Mouse (Mus musculus) heart, adult 2 months (tissue): Measurements from ENCODE around the gene Ror2. TPM values are rescaled to one million over a fixed set of nuclear protein-coding genes. Genes with fewer than 3 reads are reported as not detected.
A peak's percentile ranks its signal among the peaks of the same experiment; 100 is the strongest.
"Not testable (repeated sequence)": the region's sequence is repeated elsewhere in the genome, so short reads cannot be mapped to it uniquely, and the experiment has no call there.

Source experiments
- DNase-seq, 2 experiments: peaks; one replicate each; pipeline ENCODE4 v3.0.0; 2021
- H3K27ac ChIP-seq: fragments of 200-600 bp; 2 replicates; pipeline ENCODE4 v1.8.1; 2022
- H3K27me3 ChIP-seq: fragments of 200-500 bp; 2 replicates; pipeline ENCODE4 v1.6.1; 2012; ENCODE audit warnings: mild to moderate bottlenecking, low read length, inconsistent platforms, mixed read lengths; ENCODE audit not compliant: control insufficient read depth, insufficient read depth
- H3K36me3 ChIP-seq: fragments of 200-500 bp; 2 replicates; pipeline ENCODE4 v1.6.1; 2012; ENCODE audit warnings: low read length, inconsistent platforms; ENCODE audit not compliant: control insufficient read depth, insufficient read depth
- H3K4me1 ChIP-seq: fragments of 200-500 bp; 2 replicates; pipeline ENCODE4 v1.6.1; 2011; ENCODE audit warnings: low read length; ENCODE audit not compliant: control insufficient read depth, insufficient read depth
- H3K4me3 ChIP-seq: fragments of 200-600 bp; 2 replicates; pipeline ENCODE4 v1.8.1; 2022
- H3K79me2 ChIP-seq: fragments of 200-500 bp; replicated peaks from 2 replicates; pipeline ENCODE4 v1.6.1; 2012; ENCODE audit warnings: mild to moderate bottlenecking, inconsistent platforms, low read length, moderate library complexity, mixed read lengths; ENCODE audit not compliant: control insufficient read depth, insufficient read depth
- H3K9ac ChIP-seq: fragments of 200-500 bp; 2 replicates; pipeline ENCODE4 v1.6.1; 2012; ENCODE audit warnings: low read depth, mild to moderate bottlenecking, control low read depth, inconsistent platforms, low read length, mixed read lengths
- CTCF ChIP-seq: fragments of 200-600 bp; IDR thresholded peaks from 2 replicates; pipeline ENCODE4 v1.8.1; 2022; ENCODE audit warnings: antibody characterized with exemption, mild to moderate bottlenecking, moderate library complexity
- EP300 ChIP-seq: fragments of 200-500 bp; IDR thresholded peaks from 2 replicates; pipeline ENCODE4 v1.6.1; 2011; ENCODE audit warnings: low read depth, low read length, control low read depth; ENCODE audit not compliant: insufficient read depth
- POLR2A ChIP-seq: fragments of 200-500 bp; IDR thresholded peaks from 2 replicates; pipeline ENCODE4 v1.6.1; 2011; ENCODE audit warnings: mild to moderate bottlenecking, low read depth, low read length, control low read depth; ENCODE audit not compliant: insufficient read depth
- WGBS: fragments of 180-500 bp; shearing (Covaris S2); methylation state at CpG from one replicate; pipeline ENCODE4 v1.1.7; 2018; 5-methylcytosine and 5-hydroxymethylcytosine counted together
- intact Hi-C: fragments of 180-260 bp; cut with DNase I; formaldehyde crosslinking; loops from one replicate; pipeline ENCODE4 v1.15.1; 2025
- polyA plus RNA-seq: library from polyadenylated mRNA; depleted of rRNA; stranded (reverse); fragments of >200 nt; gene quantifications from 2 replicates; pipeline ENCODE4 v1.2.3, GENCODE M21; 2012
- total RNA-seq, 2 experiments: library from RNA; stranded (reverse); gene quantifications; 2 replicates each; pipeline ENCODE4 v1.2.3; 2021

The Ror2 gene
- total and polyA plus RNA-seq, 3 experiments, result 1.1 to 1.9 (median 1.5) TPM

DNA sequence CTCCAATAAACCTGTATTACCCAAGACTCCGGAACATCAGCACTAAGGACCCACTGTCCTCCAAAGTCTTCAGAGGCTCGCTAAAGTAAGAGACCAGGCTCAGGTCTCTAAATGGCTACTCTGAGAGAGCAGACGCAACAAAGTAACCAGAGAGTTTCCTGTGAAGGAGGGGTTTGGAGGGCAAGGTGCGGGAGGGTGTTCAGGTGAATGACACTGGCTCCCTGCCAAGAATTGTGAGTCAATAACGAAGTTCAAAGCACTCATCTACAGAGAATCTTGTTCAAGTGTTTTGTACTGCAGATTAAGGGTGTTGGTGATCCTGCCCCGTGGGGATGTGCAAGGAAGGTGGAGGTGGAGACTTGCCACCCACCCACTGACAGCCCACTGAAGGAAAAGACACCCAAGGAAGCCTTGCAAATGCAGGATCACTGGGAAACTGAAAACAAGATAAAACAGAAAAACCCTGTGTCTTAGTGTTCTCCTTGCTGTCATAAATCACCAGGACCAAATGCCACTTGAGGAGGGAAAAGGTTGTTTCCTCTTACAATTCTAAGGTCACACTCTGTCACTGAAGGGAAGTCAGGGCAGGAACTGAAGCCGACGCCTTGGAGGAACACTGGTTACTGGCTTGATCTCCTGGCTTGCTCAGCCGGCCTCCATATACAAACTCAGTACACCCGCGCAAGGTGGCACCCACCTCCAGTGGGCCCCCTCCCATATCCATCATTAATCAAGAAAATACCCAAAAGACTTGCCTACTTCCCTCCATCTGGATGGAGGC is 30.8 kb upstream of the Ror2 start:
- 53% methylated on average over 11 of the region's 11 CpGs for WGBS
- H3K27me3 ChIP-seq, result no peaks in the 10 kb centered on the region
- no peak overlapping the region for H3K9ac ChIP-seq
- H3K4me1 ChIP-seq, result no peaks in the 10 kb centered on the region
- H3K36me3 ChIP-seq, result no peaks in the 10 kb centered on the region
- intact Hi-C loops, result no loop called here
- no peak overlapping the region for H3K27ac ChIP-seq
- no peaks in the 10 kb centered on the region for H3K79me2 ChIP-seq
- DNase-seq, result no peak
- H3K4me3 ChIP-seq, result no peak overlapping the region
- no peak for TF ChIP-seq CTCF
- TF ChIP-seq POLR2A, result no peak
- no peak for TF ChIP-seq EP300

DNA sequence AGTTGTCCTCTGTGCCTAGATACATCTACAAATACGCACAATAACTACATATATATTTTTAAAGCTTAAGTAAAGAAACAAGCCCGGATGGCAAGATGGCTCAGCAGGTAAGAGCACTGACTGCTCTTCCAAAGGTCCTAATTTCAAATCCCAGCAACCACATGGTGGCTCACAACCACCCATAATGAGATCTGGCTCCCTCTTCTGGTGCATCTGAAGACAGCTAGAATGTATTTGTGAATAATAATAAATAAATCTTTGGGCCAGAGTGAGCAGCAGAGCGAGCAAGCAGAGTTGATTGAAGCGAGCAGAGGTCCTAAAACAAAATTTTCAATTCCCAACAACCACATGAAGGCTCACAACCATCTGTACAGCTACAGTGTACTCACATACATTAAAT is 29.8 kb upstream of the Ror2 start:
- WGBS, result 87% methylated on average over 4 of the region's 4 CpGs
- H3K4me1 ChIP-seq, H3K4me3 ChIP-seq, H3K36me3 ChIP-seq, H3K79me2 ChIP-seq, H3K27ac ChIP-seq, intact Hi-C loops, H3K27me3 ChIP-seq, DNase-seq, H3K9ac ChIP-seq: not testable (repeated sequence)
- peak; percentile 43 for TF ChIP-seq CTCF

DNA sequence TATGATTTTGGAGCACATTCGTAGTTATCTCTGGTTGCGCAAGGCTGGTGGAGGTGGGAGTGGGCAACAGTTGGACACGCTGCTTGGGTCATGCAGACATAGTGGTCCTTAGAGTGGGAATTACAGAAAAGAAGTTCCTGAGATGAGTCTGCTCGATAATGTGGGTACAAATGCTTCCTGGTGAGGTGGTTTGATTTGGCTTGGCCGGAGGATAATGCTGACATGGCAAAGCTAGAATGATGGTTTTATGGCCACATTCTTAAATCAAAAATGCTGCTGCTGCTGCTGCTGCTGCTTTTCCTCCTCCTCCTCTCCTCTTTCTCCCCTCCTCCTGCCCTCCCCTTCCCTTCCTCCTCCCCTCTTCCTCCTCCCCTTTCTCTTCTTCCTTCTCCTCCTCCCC is 24.5 kb upstream of the Ror2 start:
- Histone ChIP-seq H3K4me1 (no peaks in the 10 kb centered on the region; the same call in none of the 2 replicates), H3K4me3 (no peak overlapping the region), H3K36me3 (no peaks in the 10 kb centered on the region), H3K27ac (no peak overlapping the region), H3K27me3 (no peaks in the 10 kb centered on the region; the same call in 1 of the 2 replicates), H3K79me2 (no peaks in the 10 kb centered on the region), H3K9ac (no peak overlapping the region)
- DNase-seq, result no peak
- WGBS, result 89% methylated on average over 5 of the region's 5 CpGs
- TF ChIP-seq EP300 (no peak), POLR2A (no peak), CTCF (no peak)
- intact Hi-C loops, result loop anchor here (5.0 kb wide), 1 partner anchor 193 kb away; no protein-coding TSS in a partner anchor

DNA sequence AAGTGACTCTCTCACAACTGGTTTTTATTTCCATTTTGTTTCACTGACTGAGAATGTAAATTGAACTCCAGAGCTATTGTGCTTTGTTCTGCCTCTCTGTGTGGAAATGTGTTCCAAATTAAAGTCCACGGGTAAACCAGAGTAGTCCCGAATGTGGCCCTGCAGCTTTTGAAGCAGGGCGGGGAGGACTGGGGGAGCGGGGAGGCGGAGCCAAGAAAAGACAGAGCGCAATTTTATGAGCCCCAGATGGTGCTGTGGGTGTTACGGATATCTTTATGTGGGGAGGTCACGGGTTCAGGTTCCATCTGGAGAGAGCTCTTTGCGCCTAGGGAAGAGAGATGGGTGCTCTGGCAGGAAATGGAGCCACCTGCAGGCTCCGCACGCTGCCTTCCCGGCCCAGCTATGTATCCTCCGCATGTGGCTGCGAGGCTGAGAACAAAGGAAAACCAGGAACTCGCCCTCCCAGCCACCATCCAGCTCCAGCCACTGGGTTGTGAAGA is 23.8 kb upstream of the Ror2 start:
- H3K9ac ChIP-seq, result no peak overlapping the region
- TF ChIP-seq CTCF, result peak; percentile 27; the same call in 1 of the 2 replicates
- TF ChIP-seq EP300, result no peak
- no peak for TF ChIP-seq POLR2A
- 10% methylated on average over 15 of the region's 15 CpGs for WGBS
- H3K79me2 ChIP-seq, result no peaks in the 10 kb centered on the region
- no peaks in the 10 kb centered on the region; the same call in 1 of the 2 replicates for H3K27me3 ChIP-seq
- no peak overlapping the region; the same call in 1 of the 2 replicates for H3K4me3 ChIP-seq
- intact Hi-C loops, result loop anchor here (5.0 kb wide), 1 partner anchor 192 kb away; no protein-coding TSS in a partner anchor
- DNase-seq, result peak; percentile 21 to 31
- H3K36me3 ChIP-seq, result no peaks in the 10 kb centered on the region
- H3K27ac ChIP-seq, result no peak overlapping the region
- no peaks in the 10 kb centered on the region; the same call in none of the 2 replicates for H3K4me1 ChIP-seq

DNA sequence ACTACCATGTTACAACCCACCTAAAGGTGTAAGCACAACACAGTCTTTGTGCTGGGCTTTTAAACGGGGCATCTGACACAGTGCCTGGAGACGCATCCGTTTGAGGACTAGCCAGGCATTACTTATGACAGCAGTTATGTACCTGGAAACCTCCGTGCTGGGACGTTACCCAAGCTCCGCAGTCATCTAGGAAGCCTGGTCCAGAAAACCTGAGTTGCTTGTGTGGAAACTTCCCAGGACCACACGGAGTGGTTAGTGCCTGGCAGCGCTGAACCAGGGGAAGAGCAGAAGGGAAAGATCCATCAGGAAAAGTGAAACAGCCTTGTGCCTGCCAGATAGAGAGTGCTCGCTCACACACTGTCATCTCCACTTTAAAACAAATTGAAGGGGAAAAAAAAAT is 23.2 kb upstream of the Ror2 start:
- Histone ChIP-seq H3K4me3 (no peak overlapping the region; the same call in 1 of the 2 replicates), H3K27ac (no peak overlapping the region), H3K79me2 (no peaks in the 10 kb centered on the region), H3K4me1 (no peaks in the 10 kb centered on the region; the same call in none of the 2 replicates), H3K9ac (no peak overlapping the region), H3K27me3 (no peaks in the 10 kb centered on the region; the same call in 1 of the 2 replicates), H3K36me3 (no peaks in the 10 kb centered on the region)
- WGBS, result 51% methylated on average over 9 of the region's 9 CpGs
- TF ChIP-seq EP300 (no peak), CTCF (no peak), POLR2A (no peak)
- intact Hi-C loops, result no loop called here
- DNase-seq, result peak; percentile 9 to 18

DNA sequence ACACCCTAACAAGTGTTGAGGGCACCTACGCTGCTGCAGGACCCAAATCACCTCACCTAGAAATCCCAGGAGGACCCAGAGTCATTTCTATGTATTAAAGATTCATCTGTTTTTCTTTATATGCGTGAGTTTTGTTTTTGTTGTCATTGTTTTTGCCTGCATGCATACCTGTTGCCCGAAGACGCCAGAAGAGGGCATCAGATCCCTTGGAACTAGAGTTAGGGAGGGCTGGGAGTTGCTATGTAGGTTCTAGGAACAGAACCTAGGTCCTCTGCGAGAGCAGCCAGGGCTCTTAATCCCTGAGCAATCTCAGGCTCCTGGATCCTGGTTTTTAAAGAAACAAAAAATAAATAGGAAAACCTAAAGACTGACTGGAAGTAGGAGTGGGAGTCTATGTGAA is 20.9 kb upstream of the Ror2 start:
- no peaks in the 10 kb centered on the region; the same call in none of the 2 replicates for H3K4me1 ChIP-seq
- no peaks in the 10 kb centered on the region for H3K36me3 ChIP-seq
- DNase-seq, result no peak
- intact Hi-C loops, result no loop called here
- H3K4me3 ChIP-seq, result no peak overlapping the region
- H3K27ac ChIP-seq, result no peak overlapping the region
- TF ChIP-seq POLR2A, result no peak
- peak; percentile 23 for TF ChIP-seq CTCF
- no peak overlapping the region for H3K9ac ChIP-seq
- H3K27me3 ChIP-seq, result no peaks in the 10 kb centered on the region; the same call in 1 of the 2 replicates
- H3K79me2 ChIP-seq, result no peaks in the 10 kb centered on the region
- WGBS, result 69% methylated on average over 5 of the region's 5 CpGs
